Mouse (Mus musculus) brain, embryonic 14.5 days (tissue): ENCODE data around the gene Olfr315.

ENCODE experiments used
- CTCF ChIP-seq: fragments of 200-500 bp; IDR thresholded peaks from 2 replicates; pipeline ENCODE4 v1.5.1; 2012; ENCODE audit warnings: inconsistent platforms, mild to moderate bottlenecking, moderate library complexity, borderline replicate concordance; ENCODE audit not compliant: insufficient read depth, insufficient read length; ENCODE audit errors: extremely low read depth
- POLR2A ChIP-seq: fragments of 200-500 bp; IDR thresholded peaks from 2 replicates; pipeline ENCODE4 v1.6.1; 2012; ENCODE audit warnings: mild to moderate bottlenecking, inconsistent platforms, borderline replicate concordance; ENCODE audit not compliant: poor library complexity, insufficient read depth, insufficient read length, severe bottlenecking; ENCODE audit errors: extremely low read depth

DNA sequence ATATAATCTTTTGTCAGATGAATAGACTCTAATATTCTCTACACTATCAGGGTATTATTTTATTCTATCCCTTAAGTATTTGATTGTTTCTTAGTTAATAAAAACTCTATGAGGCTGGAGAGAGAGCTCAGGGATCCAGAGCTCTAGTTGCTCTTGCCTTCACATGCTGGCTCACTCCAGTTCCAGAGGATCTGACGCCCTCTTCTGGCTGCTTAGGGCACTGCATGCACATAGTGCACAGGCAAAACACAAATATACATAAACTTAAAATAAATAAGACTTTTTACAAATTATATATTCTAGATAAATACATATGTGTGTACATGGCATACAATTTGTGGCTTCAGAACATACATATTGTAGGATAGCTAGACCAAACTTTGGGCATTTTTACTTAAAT is 39.0 kb downstream of the Olfr315 start:
- TF ChIP-seq CTCF (peak; percentile 39; the same call in 1 of the 2 replicates), POLR2A (no peak)
